Mouse (Mus musculus) liver, adult 2 months (tissue): Measurements from ENCODE around the gene Mapk8ip2.

ENCODE experiments used
- CTCF ChIP-seq: fragments of 200-500 bp; IDR thresholded peaks from 2 replicates; pipeline ENCODE4 v1.5.1; 2011; ENCODE audit warnings: low read depth, low read length, control low read depth
- POLR2A ChIP-seq: fragments of 200-500 bp; IDR thresholded peaks from 2 replicates; pipeline ENCODE4 v1.6.1; 2011; ENCODE audit warnings: low read length, control low read depth; ENCODE audit not compliant: insufficient read depth; ENCODE audit errors: extremely low read depth

GRCm38 (mm10) chr15:89478622-89479021 lies 24.9 kb downstream of the Mapk8ip2 start:
- TF ChIP-seq CTCF (no peak), POLR2A (no peak)
